Mouse (Mus musculus) forebrain, postnatal 0 days (tissue): ENCODE data around the gene Il17rb. TPM values are rescaled to one million over a fixed set of nuclear protein-coding genes. Genes with fewer than 3 reads are reported as not detected.

Experiments used
- ATAC-seq: fragments of 200-750 bp; cut with Nextera tagmentation; 2 replicates; pipeline ENCODE4 v1.8.0; 2017; ENCODE audit warnings: mild to moderate bottlenecking, moderate library complexity
- DNase-seq: peaks from one replicate; pipeline ENCODE4 v3.0.0-alpha.2; 2015
- H3K27ac ChIP-seq: fragments of 300-500 bp; sonication (generic); 2 replicates; pipeline ENCODE4 v1.5.1; 2014; ENCODE audit warnings: low read depth, mild to moderate bottlenecking, antibody characterized with exemption, low read length, moderate library complexity, mixed read lengths
- H3K27me3 ChIP-seq: fragments of 300-500 bp; sonication (generic); 2 replicates; pipeline ENCODE4 v1.6.1; 2014; ENCODE audit warnings: mild to moderate bottlenecking, low read length, mixed read lengths; ENCODE audit not compliant: insufficient read depth
- H3K36me3 ChIP-seq: fragments of 300-500 bp; sonication (generic); 2 replicates; pipeline ENCODE4 v1.6.1; 2014; ENCODE audit warnings: mild to moderate bottlenecking, moderate library complexity; ENCODE audit not compliant: insufficient read depth
- H3K4me1 ChIP-seq: fragments of 300-500 bp; sonication (generic); 2 replicates; pipeline ENCODE4 v1.6.1; 2014; ENCODE audit warnings: antibody characterized with exemption; ENCODE audit not compliant: insufficient read depth
- H3K4me2 ChIP-seq: fragments of 300-500 bp; sonication (generic); 2 replicates; pipeline ENCODE4 v1.6.1; 2014; ENCODE audit warnings: low read depth, mild to moderate bottlenecking, moderate library complexity
- H3K4me3 ChIP-seq: fragments of 300-500 bp; sonication (generic); 2 replicates; pipeline ENCODE4 v1.5.1; 2014; ENCODE audit warnings: low read depth, low read length, mixed read lengths
- H3K9ac ChIP-seq: fragments of 300-500 bp; sonication (generic); 2 replicates; pipeline ENCODE4 v1.6.1; 2014; ENCODE audit warnings: mild to moderate bottlenecking
- H3K9me3 ChIP-seq: fragments of 300-500 bp; sonication (generic); 2 replicates; pipeline ENCODE4 v1.6.1; 2016; ENCODE audit warnings: low read length
- CTCF ChIP-seq: sonication (generic); IDR thresholded peaks from 2 replicates; pipeline ENCODE4 v1.5.1; 2016; ENCODE audit warnings: antibody characterized with exemption, control low read depth, low read depth
- WGBS: fragments of 180-500 bp; shearing (Covaris S2); extraction: QIAGEN DNeasy Blood & Tissue Kit; methylation state at CpG from one replicate; pipeline ENCODE4 v1.1.7; 2014; 5-methylcytosine and 5-hydroxymethylcytosine counted together
- polyA plus RNA-seq: library from polyadenylated mRNA; unstranded; fragments of >200 nt; fragmentation: Nextera tagmentation; extraction: Ambion mirVana; gene quantifications from 2 replicates; pipeline ENCODE4 v1.2.1, GENCODE M21; 2015
- total RNA-seq: library from RNA; depleted of rRNA; stranded (reverse); fragments of >200 nt; gene quantifications from 2 replicates; pipeline ENCODE4 v1.2.3, GENCODE M21; 2014

The Il17rb gene
- total and polyA plus RNA-seq, 2 experiments from 2014 or later: 0.71 to 1.1 TPM

GRCm38 (mm10) chr14:30027378-30027777 lies 18.7 kb upstream of the Il17rb start:
- Histone ChIP-seq H3K9me3 (no peaks in the 10 kb centered on the region), H3K36me3 (no peaks in the 10 kb centered on the region), H3K4me2 (no peak overlapping the region), H3K4me3 (no peak overlapping the region), H3K9ac (no peak overlapping the region), H3K27me3 (no peaks in the 10 kb centered on the region), H3K27ac (no peak overlapping the region), H3K4me1 (no peaks in the 10 kb centered on the region)
- 50% methylated on average over 2 of the region's 2 CpGs for WGBS
- DNase-seq (no peak), ATAC-seq (no peak)
- no peak; the same call in 1 of the 2 replicates for TF ChIP-seq CTCF

- TF ChIP-seq CTCF: no peak
- Histone ChIP-seq H3K27ac (no peak overlapping the region), H3K9me3 (no peaks in the 10 kb centered on the region), H3K4me1 (no peaks in the 10 kb centered on the region), H3K9ac (no peak overlapping the region), H3K4me2 (no peak overlapping the region), H3K4me3 (no peak overlapping the region), H3K36me3 (no peaks in the 10 kb centered on the region), H3K27me3 (no peaks in the 10 kb centered on the region)
- DNase-seq (no peak), ATAC-seq (no peak)
- WGBS: 42% methylated on average over 7 of the region's 7 CpGs
These were observed 15.7 kb upstream of the Il17rb start for GRCm38 (mm10) chr14:30024387-30024786.

GRCm38 (mm10) chr14:30022471-30022870 lies 13.8 kb upstream of the Il17rb start:
- Histone ChIP-seq H3K36me3 (no peaks in the 10 kb centered on the region), H3K4me2 (no peak overlapping the region), H3K27ac (no peak overlapping the region), H3K27me3 (no peaks in the 10 kb centered on the region), H3K9ac (no peak overlapping the region), H3K4me3 (no peak overlapping the region), H3K4me1 (no peaks in the 10 kb centered on the region), H3K9me3 (no peaks in the 10 kb centered on the region)
- DNase-seq: no peak
- ATAC-seq: no peak
- TF ChIP-seq CTCF: no peak
- 93% methylated on average over 6 of the region's 6 CpGs for WGBS

GRCm38 (mm10) chr14:30019792-30020575 lies 11.3 kb upstream of the Il17rb start:
- 44% methylated on average over 9 of the region's 9 CpGs for WGBS
- H3K9ac ChIP-seq: no peak overlapping the region
- ATAC-seq: no peak
- no peaks in the 10 kb centered on the region for H3K9me3 ChIP-seq
- no peaks in the 10 kb centered on the region for H3K36me3 ChIP-seq
- no peak for DNase-seq
- no peaks in the 10 kb centered on the region for H3K4me1 ChIP-seq
- no peak overlapping the region for H3K27ac ChIP-seq
- TF ChIP-seq CTCF: no peak
- no peak overlapping the region for H3K4me3 ChIP-seq
- no peaks in the 10 kb centered on the region for H3K27me3 ChIP-seq
- H3K4me2 ChIP-seq: no peak overlapping the region

GRCm38 (mm10) chr14:30019375-30019774 lies 10.7 kb upstream of the Il17rb start:
- H3K36me3 ChIP-seq: no peaks in the 10 kb centered on the region
- ATAC-seq: no peak

GRCm38 (mm10) chr14:30018846-30019245 lies 10.2 kb upstream of the Il17rb start:
- H3K9me3 ChIP-seq: no peaks in the 10 kb centered on the region
- no peak overlapping the region for H3K4me3 ChIP-seq
- H3K27me3 ChIP-seq: no peaks in the 10 kb centered on the region
- H3K36me3 ChIP-seq: no peaks in the 10 kb centered on the region
- H3K4me2 ChIP-seq: no peak overlapping the region
- 94% methylated on average over 6 of the region's 6 CpGs for WGBS
- DNase-seq: no peak
- H3K4me1 ChIP-seq: no peaks in the 10 kb centered on the region
- TF ChIP-seq CTCF: no peak
- ATAC-seq: no peak
- H3K27ac ChIP-seq: no peak overlapping the region
- H3K9ac ChIP-seq: no peak overlapping the region

More at GRCm38 (mm10) chr14:30019375-30019774, 10.7 kb upstream of the Il17rb start:
- WGBS: 94% methylated on average over 8 of the region's 8 CpGs
- Histone ChIP-seq H3K27me3 (no peaks in the 10 kb centered on the region), H3K4me1 (no peaks in the 10 kb centered on the region), H3K9me3 (no peaks in the 10 kb centered on the region), H3K9ac (no peak overlapping the region), H3K27ac (no peak overlapping the region), H3K4me3 (no peak overlapping the region), H3K4me2 (no peak overlapping the region)
- no peak for DNase-seq
- TF ChIP-seq CTCF: no peak

- H3K36me3 ChIP-seq: no peaks in the 10 kb centered on the region
- H3K4me3 ChIP-seq: no peak overlapping the region
- ATAC-seq (no peak), DNase-seq (no peak)
- no peak overlapping the region for H3K9ac ChIP-seq
- TF ChIP-seq CTCF: no peak
- H3K4me2 ChIP-seq: no peak overlapping the region
- WGBS: 99% methylated on average over 4 of the region's 4 CpGs
- H3K9me3 ChIP-seq: no peaks in the 10 kb centered on the region
- no peaks in the 10 kb centered on the region for H3K4me1 ChIP-seq
- no peaks in the 10 kb centered on the region for H3K27me3 ChIP-seq
- no peak overlapping the region for H3K27ac ChIP-seq
These were observed 9.7 kb upstream of the Il17rb start for GRCm38 (mm10) chr14:30018463-30018801.
